Mouse (Mus musculus): ENCODE results near the gene Myo1e. TPM values are rescaled to one million over a fixed set of nuclear protein-coding genes. Genes with fewer than 3 reads are reported as not detected.
A peak's percentile ranks its signal among the peaks of the same experiment; 100 is the strongest.

Gene Myo1e
- 81.3 and 95.9 TPM in 2 replicates for total RNA-seq (2017)

DNA sequence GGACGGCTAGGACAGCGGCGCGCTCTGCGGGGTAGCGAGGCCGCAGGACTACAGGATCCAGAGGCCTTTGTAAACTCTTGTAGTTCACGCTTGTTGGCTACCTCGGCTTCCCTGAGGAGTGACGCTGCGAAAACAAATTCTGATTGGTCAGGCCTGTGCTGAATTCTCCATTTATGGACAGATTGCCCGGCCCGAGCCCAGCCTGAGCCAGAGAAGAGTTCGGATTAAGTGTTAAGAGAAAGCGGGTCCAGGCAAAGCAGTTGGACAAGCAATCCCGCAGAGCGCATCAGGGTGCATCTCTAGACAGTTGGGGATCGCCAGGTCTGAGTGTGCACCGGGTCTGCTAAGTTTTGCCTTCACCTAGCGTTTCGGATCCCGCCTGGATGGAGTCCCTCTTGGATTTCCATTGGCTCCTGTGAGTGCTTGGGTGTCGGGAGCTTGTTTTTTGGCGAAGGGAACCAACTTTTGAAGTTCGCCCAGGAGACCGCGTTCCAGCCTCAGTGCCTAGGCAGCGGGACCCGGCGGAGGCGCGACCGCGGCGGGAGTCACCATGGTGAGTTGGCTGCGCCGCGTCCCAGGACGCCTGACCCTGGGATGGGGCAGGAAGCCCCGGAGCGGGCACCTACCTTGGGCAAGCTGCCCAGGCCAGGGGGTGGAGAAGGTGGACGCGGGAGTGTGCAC lies at the start of gene Myo1e:
TSS of gene Myo1e (plus strand) at position 200 of the 681 bp plus-strand sequence.
- peak; percentile 71 for ATAC-seq (ENCODE audit: extremely low read depth, insufficient number of reproducible peaks, low FRiP score, poor library complexity, severe bottlenecking)

DNA sequence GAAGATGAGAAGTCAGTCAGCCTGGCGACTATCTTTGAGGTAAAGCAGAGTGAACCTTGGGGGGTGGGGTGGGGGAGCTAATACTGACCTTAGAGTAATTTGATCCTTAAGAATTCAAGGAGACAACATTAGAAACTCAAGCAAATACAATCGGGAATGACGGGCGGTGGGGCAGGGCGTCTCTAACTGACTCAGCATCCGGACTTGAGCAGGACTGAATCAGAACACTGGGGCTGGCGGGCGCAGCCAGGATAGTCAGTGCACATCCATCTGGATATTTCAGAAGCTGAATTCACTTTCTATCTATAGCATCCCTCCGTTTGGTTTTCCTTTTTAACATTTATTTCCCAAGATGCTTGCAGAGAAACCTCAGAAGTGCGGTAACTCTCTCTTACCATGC lies 47.1 kb upstream of the Myo1e start:
- ATAC-seq (ENCODE audit: extremely low read depth, insufficient number of reproducible peaks, low FRiP score, poor library complexity, severe bottlenecking), result no peak

DNA sequence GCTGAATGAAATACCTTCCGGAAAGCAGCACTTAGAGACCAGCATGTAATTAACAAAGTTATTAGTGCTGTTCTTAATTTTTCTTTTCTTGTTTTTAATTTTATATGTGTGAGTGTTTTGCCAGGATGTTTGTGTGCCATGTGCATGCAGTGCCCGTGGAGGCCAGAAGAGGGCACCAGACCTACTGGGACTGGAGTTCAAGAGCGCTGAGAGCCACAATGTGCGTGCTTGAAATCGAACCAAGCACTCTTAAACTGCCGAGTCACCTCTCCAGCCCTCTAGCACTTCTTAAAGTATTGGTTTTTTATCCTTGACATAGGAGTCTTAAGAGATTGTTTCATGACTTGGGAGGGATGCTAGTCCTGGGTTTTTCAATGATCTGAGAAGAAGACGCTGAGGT lies 38.2 kb upstream of the Myo1e start:
- ATAC-seq (ENCODE audit: extremely low read depth, insufficient number of reproducible peaks, low FRiP score, poor library complexity, severe bottlenecking), result no peak

DNA sequence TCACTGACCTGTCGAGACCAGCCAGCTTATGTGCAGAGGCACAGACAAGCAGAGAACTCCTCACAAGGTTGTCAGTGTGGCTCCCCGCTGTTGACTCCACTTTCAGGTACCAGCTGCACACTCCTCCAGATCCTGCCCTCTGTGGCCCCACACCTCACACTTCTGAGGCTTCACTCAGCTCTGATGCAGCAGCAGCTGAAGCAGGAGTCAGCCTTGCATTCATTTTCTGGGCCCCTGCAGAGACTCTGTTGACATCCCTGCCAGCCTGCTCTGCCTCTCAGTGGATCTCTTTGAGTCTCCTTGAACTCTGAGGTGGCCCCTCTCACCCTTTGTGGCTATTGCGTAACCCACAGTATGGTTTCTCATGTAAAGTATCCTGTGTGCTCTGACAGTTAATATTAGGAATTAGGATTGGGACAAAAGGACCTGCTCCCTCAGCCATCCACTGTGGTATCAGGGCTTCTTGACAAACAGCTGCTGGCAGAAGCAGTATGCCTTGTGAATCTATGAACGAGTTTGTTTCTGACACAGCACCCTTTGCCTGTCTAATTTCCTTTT lies 32.8 kb upstream of the Myo1e start:
- no peak for ATAC-seq (ENCODE audit: extremely low read depth, insufficient number of reproducible peaks, low FRiP score, poor library complexity, severe bottlenecking)

DNA sequence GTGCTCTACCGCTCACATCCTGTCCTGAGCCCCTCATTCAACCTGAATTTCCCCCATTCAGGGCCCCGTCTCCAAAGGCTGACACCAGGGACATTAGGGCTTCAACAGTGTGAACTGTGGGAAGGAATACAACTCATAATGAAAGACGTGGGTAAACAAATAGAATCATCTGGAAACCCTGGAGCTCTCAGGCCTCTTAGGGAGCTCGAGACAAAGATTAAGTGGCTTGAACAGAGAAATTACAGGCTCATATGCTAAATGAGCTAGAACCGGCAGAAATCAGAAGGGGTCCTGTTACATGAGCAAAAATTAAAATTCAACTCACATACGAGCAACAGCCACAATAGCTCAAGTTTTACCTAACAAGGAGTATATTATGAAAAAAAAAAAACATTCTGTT lies 32.3 kb upstream of the Myo1e start:
- no peak for ATAC-seq (ENCODE audit: extremely low read depth, insufficient number of reproducible peaks, low FRiP score, poor library complexity, severe bottlenecking)

DNA sequence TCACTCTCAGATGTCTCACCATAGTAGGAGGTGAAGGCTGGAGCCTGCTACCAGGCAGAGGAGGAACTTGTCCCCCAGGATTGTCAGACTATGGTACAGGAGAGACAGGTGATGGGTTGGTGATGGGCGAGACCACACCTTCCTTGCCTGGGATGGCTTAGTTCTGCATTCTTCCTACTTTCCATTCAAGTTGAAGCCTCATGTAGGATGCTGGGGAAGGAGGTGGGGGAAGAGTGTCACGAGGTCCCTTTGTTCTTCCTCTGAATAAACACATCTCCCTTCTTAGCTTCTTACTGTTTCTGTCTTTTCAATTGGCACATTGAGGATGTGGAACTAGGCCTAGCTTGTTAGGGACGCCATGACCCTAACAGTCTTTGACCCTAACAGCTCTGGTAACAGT lies 30.9 kb upstream of the Myo1e start:
- ATAC-seq (ENCODE audit: extremely low read depth, insufficient number of reproducible peaks, low FRiP score, poor library complexity, severe bottlenecking), result no peak

DNA sequence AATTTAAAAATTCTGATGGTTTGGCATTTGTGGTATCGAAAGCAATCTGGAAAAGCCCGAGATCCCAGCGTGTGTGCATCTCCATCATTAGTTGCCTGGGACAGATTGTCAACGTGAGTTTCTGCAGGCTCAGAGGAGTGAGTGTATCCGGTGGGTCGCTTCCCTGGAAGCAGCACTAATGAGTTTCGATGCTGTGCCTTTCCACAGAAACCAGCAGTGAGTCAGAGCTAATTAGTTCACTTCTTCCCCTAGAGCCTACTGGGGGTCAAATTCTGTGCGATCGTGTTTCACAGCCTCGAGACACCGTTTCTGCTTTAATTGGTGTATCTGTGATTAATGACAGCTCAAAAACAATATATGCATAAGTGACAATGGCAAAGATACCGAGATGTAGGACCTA lies 25.4 kb upstream of the Myo1e start:
- no peak for ATAC-seq (ENCODE audit: extremely low read depth, insufficient number of reproducible peaks, low FRiP score, poor library complexity, severe bottlenecking)

DNA sequence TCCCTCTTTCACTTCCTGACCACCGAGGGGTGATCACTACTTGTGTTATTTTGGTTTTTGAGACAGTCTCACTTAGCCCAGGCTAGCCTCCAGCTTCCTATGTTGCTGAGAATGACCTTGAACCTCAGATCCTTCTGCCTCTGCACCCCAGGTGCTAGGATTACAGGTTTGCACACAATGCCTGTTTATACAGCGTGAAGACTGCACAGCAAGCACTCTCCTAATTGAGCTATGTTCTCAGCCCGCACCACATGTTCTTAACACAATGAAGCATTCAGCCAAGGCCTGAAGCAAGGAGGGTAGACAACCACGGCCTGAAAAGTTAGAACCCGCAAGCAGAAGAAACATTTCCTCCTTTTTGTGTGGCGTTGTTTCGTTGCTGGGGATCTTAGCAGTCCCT lies 24.5 kb upstream of the Myo1e start:
- no peak for ATAC-seq (ENCODE audit: extremely low read depth, insufficient number of reproducible peaks, low FRiP score, poor library complexity, severe bottlenecking)

DNA sequence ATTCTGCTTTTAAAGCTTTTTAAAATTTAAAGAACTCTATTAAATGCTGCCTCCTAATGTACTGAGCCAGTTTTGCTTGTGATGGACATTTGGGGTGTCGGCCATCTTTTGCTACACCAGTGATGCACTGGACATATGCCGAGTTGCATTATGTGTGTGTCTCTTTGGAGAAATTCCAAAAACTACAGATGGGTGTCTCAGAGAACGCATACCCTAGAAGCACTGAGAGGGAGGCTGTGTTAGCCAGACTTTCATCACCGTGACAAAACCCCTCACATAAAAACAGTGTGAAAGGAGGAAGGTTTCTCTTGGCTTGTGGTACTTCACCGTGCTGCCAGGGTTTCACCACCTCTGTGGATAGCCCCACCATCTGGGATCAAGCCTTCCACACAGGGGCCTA lies 14.8 kb upstream of the Myo1e start:
- ATAC-seq (ENCODE audit: extremely low read depth, insufficient number of reproducible peaks, low FRiP score, poor library complexity, severe bottlenecking), result no peak

DNA sequence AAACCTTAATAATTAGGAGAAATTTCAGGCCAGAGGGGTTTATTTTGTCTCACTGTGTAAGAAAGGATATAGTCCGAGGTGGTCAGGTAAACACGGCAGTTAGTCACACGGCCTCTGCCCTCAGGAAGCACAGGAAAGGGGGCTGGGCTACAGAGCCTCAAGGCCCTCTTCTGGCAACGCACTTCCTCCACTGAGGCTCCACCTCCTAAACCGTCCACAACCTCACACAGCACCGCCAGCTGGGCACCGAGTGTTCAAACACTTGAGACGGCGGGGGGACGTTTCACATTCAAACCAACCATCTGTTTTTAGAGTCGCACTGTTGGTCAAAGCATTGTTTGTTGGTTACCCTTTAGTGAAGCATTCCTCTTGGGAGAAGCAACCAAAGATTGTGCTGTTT lies 12.5 kb upstream of the Myo1e start:
- peak; percentile 36; the same call in 1 of the 2 replicates for ATAC-seq (ENCODE audit: extremely low read depth, insufficient number of reproducible peaks, low FRiP score, poor library complexity, severe bottlenecking)

DNA sequence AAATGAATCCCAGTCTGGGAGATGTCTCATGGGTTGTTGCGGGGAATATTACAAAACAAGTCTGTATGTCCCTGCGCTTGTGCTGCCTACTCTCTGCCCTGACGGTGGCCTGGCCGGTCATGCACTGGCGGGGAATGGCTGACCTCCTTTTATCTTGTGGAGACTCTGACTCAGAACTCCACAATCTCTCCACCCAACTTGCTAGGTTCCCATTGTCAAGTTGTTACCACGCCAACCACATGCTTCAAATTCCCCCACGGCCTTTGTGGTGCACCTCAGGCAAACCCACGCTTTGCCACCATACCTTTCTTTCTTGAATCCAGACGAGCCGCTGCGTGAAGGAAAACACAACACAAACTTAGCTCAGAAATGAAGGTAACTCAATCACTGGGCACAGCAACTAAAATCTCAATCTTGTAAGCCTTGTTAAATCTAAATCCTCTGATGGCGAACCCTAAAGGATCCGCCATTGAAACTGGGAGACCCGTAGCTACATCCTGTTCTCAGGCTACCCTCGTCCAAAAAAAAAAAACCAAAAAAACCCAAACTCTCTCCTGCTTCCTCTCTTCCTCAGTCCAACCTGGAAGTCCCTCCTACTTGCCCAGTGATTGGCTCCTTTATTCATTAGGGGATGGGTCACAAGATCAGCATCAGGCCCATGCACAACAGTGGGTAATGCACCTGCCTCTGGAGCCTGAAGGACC lies 10.0 kb upstream of the Myo1e start:
- ATAC-seq (ENCODE audit: extremely low read depth, insufficient number of reproducible peaks, low FRiP score, poor library complexity, severe bottlenecking), result no peak

DNA sequence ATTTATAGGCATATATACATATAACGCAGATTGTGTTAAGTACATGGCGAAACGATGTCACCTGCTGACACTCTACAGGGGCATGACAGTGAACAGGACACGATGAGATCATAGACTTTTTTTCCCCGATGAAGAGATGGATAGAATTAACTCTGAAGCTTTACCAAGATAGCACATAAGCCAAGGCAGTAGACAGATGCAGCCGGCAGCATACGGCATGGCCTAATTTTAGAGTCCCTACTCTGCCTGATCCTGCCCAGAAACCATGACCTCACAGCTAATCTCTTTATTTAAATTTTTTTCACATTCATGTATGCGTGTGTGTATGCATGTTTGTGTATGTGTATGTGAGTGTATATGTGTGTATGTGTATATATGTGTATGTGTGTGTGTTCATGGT lies 9.2 kb upstream of the Myo1e start:
- no peak for ATAC-seq (ENCODE audit: extremely low read depth, insufficient number of reproducible peaks, low FRiP score, poor library complexity, severe bottlenecking)

DNA sequence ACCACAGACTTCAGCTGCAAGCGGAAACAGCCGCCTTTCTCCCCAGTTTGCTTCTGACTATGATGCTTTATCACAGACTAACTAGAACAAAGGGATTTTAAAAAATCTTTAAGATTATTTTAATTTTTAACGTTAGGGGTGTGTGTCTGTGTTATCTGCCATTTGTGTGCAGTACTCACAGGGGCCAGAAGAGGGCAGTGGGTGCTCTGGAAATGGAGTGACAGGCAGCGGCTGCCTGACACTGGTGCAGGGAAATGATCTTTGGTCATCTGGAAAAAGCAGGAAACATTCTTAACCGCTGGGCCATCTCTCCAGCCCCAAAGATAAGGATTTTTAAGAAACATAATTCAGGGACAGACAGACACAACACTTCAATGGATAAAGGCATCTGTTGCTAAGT lies 4.4 kb upstream of the Myo1e start:
- ATAC-seq (ENCODE audit: extremely low read depth, insufficient number of reproducible peaks, low FRiP score, poor library complexity, severe bottlenecking), result no peak

DNA sequence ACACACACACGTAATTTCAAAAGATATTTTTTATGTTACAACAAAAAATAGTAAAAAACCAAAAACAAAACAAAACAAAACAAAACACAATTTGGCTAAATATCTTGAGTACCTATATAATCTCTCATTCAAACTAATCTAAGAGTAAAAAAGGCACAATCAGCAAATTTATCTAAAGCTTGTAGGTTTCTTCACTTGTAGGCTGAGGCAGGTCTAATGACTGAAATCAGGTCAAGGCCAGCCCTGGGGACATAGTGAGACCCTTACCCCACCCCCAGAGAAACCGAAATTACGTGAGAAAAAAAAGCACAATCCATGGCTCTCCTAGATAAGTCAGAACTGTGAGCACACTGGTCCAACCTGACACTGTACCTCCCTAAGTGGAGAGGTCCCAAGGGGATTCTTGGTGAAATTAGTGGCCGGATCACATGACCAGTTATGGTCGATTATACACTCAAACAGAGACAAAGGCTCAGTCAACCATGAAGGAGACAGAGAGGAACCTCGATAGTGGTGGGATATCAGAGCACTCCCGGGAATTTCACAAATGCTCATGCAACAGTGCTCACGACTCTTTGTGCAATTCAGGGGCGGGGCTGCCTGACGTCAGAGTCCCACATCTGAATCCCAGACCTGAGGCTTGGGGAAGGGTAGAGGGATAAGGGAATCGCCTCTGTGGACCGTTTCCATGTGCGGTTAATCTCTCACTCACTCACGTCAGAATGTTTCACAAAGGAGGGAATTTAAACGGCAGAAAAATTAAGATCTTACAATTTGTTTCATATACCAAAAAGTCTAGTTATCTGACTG lies 3.7 kb upstream of the Myo1e start:
- ATAC-seq (ENCODE audit: extremely low read depth, insufficient number of reproducible peaks, low FRiP score, poor library complexity, severe bottlenecking), result no peak

DNA sequence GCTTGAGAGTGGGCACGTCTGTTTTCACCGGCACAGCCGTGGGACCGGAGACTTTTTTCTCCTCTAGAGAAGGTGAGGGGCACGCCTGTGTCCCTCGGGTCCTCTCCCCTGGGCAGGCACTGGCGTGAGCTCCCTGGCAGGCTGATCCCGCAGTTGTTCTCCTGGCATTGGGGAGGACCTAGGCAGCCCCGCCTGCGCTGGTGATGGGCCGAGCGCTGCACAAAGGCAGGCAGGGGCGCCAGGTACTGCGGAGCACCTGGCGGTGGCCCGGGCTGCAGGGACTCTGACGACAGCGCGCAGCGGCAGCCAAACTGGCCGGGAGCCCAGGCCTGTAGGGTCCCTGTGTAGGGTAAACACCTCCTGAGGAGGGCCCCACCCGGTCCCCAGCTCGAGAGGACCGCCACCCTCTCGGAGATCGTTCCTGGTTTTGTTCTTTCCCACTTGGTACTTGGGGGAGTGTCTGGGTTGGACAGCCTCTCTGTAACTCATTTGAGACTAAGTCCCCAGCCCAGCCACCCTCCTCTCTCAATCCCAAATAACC lies 901 bp downstream of the Myo1e start:
- no peak for ATAC-seq (ENCODE audit: extremely low read depth, insufficient number of reproducible peaks, low FRiP score, poor library complexity, severe bottlenecking)

DNA sequence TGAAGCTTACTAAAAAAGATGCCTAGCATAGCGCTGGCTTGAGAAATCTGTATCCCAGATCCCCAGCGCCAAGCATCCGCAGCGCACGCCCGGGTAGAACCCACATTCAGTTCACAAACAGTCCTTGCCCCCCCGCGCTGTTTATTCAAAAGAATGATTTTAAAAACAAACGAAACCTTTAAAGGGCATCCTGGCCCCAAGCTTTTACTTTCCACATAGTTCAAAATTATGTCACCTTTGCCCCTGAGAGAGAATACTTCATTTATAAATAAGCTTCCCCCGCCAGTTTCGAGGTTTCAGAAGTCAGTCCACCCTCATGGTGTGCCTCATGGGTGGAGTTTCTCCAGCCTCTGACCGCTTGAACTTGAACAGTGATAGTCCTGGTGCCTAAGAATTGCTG lies 1.6 kb downstream of the Myo1e start:
- no peak for ATAC-seq (ENCODE audit: extremely low read depth, insufficient number of reproducible peaks, low FRiP score, poor library complexity, severe bottlenecking)

DNA sequence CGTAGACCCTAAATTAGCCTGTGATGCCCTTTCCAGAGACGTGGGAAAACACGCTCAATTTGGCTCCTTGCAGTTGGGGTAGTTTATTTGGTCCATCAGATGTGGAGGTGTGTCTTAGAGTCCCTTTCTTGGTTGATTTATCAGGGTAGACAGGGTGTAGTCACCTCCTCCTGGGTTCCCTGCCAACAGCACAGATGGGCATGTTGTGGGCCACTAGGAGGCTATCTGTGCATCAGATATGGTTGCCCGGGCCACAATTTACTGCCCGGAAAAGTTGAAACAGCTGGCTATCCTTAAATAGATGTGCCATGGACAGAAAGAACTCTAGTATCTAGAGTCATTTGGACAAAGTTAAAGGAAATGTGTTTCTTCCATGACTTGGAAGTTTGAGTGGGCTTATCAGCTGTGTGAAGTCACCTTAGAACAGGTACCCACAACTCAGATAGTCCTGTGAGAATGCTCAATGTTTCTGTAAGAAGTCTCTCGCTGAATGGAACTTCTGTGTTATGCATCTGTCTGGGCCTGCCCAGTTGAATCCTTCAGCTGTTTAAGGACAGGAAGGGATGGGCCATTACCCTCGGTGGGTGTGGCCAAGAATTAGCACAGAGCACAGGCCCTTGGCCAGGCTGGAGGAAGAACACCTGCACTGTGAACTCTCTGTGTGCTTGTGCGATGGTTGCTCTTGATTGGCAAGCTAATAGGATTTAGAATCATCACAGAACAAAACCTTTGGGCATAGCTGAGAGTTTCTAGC lies 2.3 kb downstream of the Myo1e start:
- ATAC-seq (ENCODE audit: extremely low read depth, insufficient number of reproducible peaks, low FRiP score, poor library complexity, severe bottlenecking), result peak; percentile 80

DNA sequence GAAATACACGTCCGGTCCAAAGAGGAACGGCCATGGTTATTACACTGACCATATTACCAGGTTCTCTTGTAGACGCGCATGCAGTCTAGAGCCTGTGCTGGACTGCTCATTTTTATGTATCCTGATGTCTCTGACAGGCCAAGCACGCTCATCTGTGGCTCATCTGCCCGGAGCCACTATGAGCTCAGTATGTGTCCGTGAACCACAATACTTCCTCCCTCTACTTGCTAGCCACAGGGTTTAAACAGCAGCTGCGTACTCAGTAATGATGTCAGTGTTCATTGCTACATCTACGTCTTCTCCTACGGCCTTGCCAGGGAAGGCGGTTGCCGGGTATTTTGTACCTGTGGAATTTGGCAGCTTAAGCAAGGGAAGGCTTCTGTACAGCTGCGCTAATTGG lies 4.5 kb downstream of the Myo1e start:
- no peak for ATAC-seq (ENCODE audit: extremely low read depth, insufficient number of reproducible peaks, low FRiP score, poor library complexity, severe bottlenecking)

DNA sequence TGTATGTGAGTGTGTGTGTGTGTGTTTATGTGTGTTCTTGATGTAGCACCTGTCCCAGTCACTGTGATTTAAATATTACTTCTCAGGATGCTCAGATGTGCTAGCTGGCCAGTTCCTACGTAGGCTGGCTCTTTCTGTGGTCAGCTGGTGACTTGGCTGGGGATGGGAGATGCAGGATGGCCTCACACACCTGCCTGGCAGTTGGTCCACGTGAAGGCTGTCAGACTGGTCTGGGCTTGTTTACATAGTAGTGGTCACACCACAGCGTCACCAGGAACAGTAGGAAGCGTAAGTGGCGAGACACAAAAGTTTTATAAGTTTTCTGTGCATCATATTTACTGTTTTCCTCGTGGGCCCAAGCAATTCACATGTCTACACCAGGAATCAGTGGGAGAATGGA lies 9.4 kb downstream of the Myo1e start:
- no peak for ATAC-seq (ENCODE audit: extremely low read depth, insufficient number of reproducible peaks, low FRiP score, poor library complexity, severe bottlenecking)

All from neutrophil, adult 5-6 weeks (primary cell).